Mouse (Mus musculus): ENCODE measurements around the gene Nrde2. TPM values are rescaled to one million over a fixed set of nuclear protein-coding genes. Genes with fewer than 3 reads are reported as not detected.
A peak's percentile ranks its signal among the peaks of the same experiment; 100 is the strongest.

The Nrde2 gene
- total and polyA plus RNA-seq, 3 experiments = 18.9 to 25.6 (median 23.6) TPM

DNA sequence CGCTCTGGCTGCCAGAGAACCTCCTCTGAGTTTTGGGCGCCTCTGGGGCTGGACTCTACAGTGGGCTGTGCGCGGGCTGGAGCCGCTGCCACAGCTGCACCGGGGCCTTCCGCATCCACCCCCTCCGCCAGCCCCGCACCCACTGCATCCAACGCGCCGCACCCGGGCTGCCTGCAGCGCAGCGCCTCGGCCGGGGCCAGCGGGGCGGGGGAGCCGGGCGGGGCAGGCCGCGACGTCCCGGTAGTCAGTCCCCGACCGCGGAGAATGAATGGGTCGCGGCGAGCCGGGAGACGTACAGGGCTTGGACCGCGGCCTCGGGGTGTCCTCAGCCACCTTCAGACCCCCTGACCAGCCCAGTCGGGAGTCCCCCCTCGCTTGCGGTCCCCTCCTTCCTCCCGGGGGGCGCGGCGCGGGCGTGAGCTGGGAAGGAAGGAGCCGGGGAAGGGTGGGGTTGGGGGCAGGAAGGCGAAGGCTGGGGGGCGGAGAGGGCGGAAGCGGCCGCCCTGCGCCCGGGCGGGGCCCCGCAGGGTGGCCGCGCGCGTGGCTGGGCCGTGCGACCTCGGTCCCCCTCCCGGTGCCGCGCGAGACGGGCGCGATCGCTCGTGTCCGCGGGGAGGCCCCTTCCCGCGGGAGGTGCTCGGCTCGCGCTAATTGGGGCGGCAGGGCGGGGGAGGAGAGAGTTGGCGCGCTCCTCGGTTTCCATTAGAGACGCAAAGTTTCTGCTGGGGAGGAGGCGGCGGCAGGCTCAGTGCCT is 40.6 kb upstream of the Nrde2 start:
- dilution Hi-C loops (cut with MboI; ENCODE audit: extremely low pct_ligation_motif_present, extremely low pct_unique_long_range_greater_than_20kb, low sequenced_read_pairs) (no loop called here), in situ Hi-C loops (cut with MboI; ENCODE audit: low pct_ligation_motif_present, low pct_unique_long_range_greater_than_20kb, low sequenced_read_pairs) (loop anchor here (5.0 kb wide), 2 partner anchors 77 to 137 kb away; no protein-coding TSS in a partner anchor)

DNA sequence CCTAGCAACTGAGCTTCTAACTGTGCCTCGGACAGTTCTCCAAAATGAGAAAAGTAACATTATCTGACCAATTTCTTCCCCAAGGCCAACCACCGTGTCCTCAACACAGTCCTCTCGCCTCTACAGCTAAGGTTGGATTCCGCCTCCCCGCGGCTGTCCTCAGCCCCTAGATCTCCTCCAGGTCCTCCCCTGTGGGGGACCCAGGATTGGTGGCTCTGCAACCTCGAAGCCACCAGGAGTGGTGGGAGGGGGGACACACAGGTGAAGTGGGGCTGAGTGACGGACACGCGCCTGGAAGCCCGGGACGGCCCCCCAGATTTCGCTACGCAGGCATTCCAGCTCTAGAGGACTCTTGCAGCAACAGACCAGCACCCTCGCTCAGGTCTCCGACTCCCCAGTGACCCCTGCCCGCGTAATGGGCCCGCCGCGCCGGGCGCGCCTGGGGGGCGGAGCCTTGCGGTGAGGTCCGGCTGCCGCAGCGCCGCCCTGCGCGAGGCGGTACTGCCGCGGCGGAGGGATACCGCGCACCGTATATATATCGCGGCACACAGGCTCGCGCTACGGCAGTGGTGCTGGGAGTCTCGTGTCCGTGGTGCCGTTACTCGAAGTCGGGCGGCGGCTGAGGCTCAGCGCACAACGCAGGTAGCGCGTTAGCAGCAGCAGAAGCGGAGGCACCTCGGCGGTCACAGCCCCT is 39.7 kb upstream of the Nrde2 start, which contains the start of gene Calm1:
Gene Calm1, plus strand, starts transcription at position 469 of the 694 bp plus-strand sequence.
- peak within 1 kb of the TSS; percentile 71 for H3K4me2 ChIP-seq (ENCODE audit: insufficient read depth, low read depth, poor library complexity, severe bottlenecking)
- peak within 1 kb of the TSS; percentile 64 for H3K27ac ChIP-seq (ENCODE audit: insufficient read depth, low read depth)
- peak within 1 kb of the TSS; percentile 93 to 97 (median 94) for H3K4me3 ChIP-seq (replicated peaks in 1 of 3; ENCODE audit: low read depth in 2 of 3, low read length in 2 of 3, poor library complexity in 1 of 3)
- peaks cover 14 to 19% of the 10 kb centered on the region in 2 experiments for H3K36me3 ChIP-seq (replicated peaks in 1 of 2; ENCODE audit: control insufficient read depth in 1 of 2, insufficient read depth in 1 of 2, low read length in 1 of 2)
- dilution Hi-C loops (cut with MboI; ENCODE audit: extremely low pct_ligation_motif_present, extremely low pct_unique_long_range_greater_than_20kb, low sequenced_read_pairs) = no loop called here
- H3K9me3 ChIP-seq (replicated peaks; ENCODE audit: low read length) = no peaks in the 10 kb centered on the region
- peak within 1 kb of the TSS; percentile 78 for H3K9ac ChIP-seq (ENCODE audit: insufficient read depth, low read depth)
- peaks cover 0 to 26% of the 10 kb centered on the region in 2 experiments; a peak in 2 of 4 replicates for H3K4me1 ChIP-seq (ENCODE audit: control insufficient read depth in 1 of 2, insufficient read depth in 2 of 2)
- H3K79me2 ChIP-seq (replicated peaks; ENCODE audit: control insufficient read depth, extremely low read depth, insufficient read depth, poor library complexity, severe bottlenecking) = peaks cover 37% of the 10 kb centered on the region
- peak; percentile 87 for DNase-seq (ENCODE audit: extremely low read depth)
- H3K27me3 ChIP-seq (replicated peaks) = peaks cover 9% of the 10 kb centered on the region
- in situ Hi-C loops (cut with MboI; ENCODE audit: low pct_ligation_motif_present, low pct_unique_long_range_greater_than_20kb, low sequenced_read_pairs) = no loop called here
- TF ChIP-seq USF2 (conservative IDR thresholded peaks at IDR 0.05; ENCODE audit: low read depth, low read length) (no peak), BHLHE40 (IDR thresholded peaks at IDR 0.05; ENCODE audit: low read depth, low read length) (peak; percentile 74), MXI1 (IDR thresholded peaks at IDR 0.05; ENCODE audit: low read depth, low read length) (peak; percentile 88; the same call in 1 of the 2 replicates), NELFE (IDR thresholded peaks at IDR 0.05; ENCODE audit: low read depth, low read length) (peak; percentile 100), POLR2A (IDR thresholded peaks at IDR 0.05; ENCODE audit: low read depth, low read length) (peak; percentile 100), ETS1 (conservative IDR thresholded peaks at IDR 0.05; ENCODE audit: low read depth, low read length) (peak; percentile 46), ZC3H11A (IDR thresholded peaks at IDR 0.05; ENCODE audit: low read depth, low read length) (no peak), EP300 (IDR thresholded peaks at IDR 0.05; ENCODE audit: low read length) (0 out of 2 replicates have a peak, but pooled peaks have one; percentile 6), TCF12 (IDR thresholded peaks at IDR 0.05; ENCODE audit: low read depth, low read length) (peak; percentile 100), ZMIZ1 (IDR thresholded peaks at IDR 0.05; ENCODE audit: low read depth, low read length) (peak; percentile 99), JUND (conservative IDR thresholded peaks at IDR 0.05; ENCODE audit: low read depth, low read length) (no peak), SIN3A (IDR thresholded peaks at IDR 0.05; ENCODE audit: low read length) (peak; percentile 95), RAD21 (IDR thresholded peaks at IDR 0.05; ENCODE audit: low read depth, low read length) (no peak), RCOR1 (conservative IDR thresholded peaks at IDR 0.05; ENCODE audit: low read depth, low read length) (peak; percentile 56; the same call in 1 of the 2 replicates), ELF1 (IDR thresholded peaks at IDR 0.05; ENCODE audit: low read depth, low read length) (peak; percentile 80), KAT2A (IDR thresholded peaks at IDR 0.05; ENCODE audit: insufficient replicate concordance, low read length) (peak; percentile 99), POLR2AphosphoS2 (IDR thresholded peaks at IDR 0.05; ENCODE audit: low read depth, low read length) (peak; percentile 99), TBP (conservative IDR thresholded peaks at IDR 0.05; ENCODE audit: low read depth, low read length) (peak; percentile 99), PAX5 (IDR thresholded peaks at IDR 0.05; ENCODE audit: low read length) (no peak), GABPA (IDR thresholded peaks at IDR 0.05; ENCODE audit: insufficient replicate concordance, low read depth, low read length) (no peak; the same call in 1 of the 2 replicates), IRF4 (IDR thresholded peaks at IDR 0.05; ENCODE audit: low read depth, low read length) (peak; percentile 85), HCFC1 (IDR thresholded peaks at IDR 0.05; ENCODE audit: low read depth, low read length) (peak; percentile 65), CTCF (conservative IDR thresholded peaks at IDR 0.05 in 1 of 2, IDR thresholded peaks at IDR 0.05 in 1 of 2; ENCODE audit: low read depth in 2 of 2, low read length in 2 of 2) (no peak), SMC3 (IDR thresholded peaks at IDR 0.05; ENCODE audit: low read depth, low read length) (peak; percentile 17), CHD2 (IDR thresholded peaks at IDR 0.05; ENCODE audit: low read length) (peak; percentile 77), JUN (IDR thresholded peaks at IDR 0.05; ENCODE audit: insufficient read depth, low read depth, low read length) (no peak), ZNF384 (IDR thresholded peaks at IDR 0.05; ENCODE audit: low read depth, low read length) (no peak)

More for the DNA sequence above, 40.6 kb upstream of the Nrde2 start:
- DNase-seq (ENCODE audit: extremely low read depth) = no peak
- peaks cover 0 to 36% of the 10 kb centered on the region in 2 experiments; a peak in 2 of 4 replicates for H3K4me1 ChIP-seq (ENCODE audit: control insufficient read depth in 1 of 2, insufficient read depth in 2 of 2)
- peak overlapping the region; percentile 78 for H3K9ac ChIP-seq (ENCODE audit: insufficient read depth, low read depth)
- H3K9me3 ChIP-seq (replicated peaks; ENCODE audit: low read length) = no peaks in the 10 kb centered on the region
- H3K36me3 ChIP-seq (replicated peaks in 1 of 2; ENCODE audit: control insufficient read depth in 1 of 2, insufficient read depth in 1 of 2, low read length in 1 of 2) = peaks cover 22 to 29% of the 10 kb centered on the region in 2 experiments
- peaks cover 9% of the 10 kb centered on the region for H3K27me3 ChIP-seq (replicated peaks)
- H3K79me2 ChIP-seq (replicated peaks; ENCODE audit: control insufficient read depth, extremely low read depth, insufficient read depth, poor library complexity, severe bottlenecking) = peaks cover 41% of the 10 kb centered on the region
- TF ChIP-seq MAZ (IDR thresholded peaks at IDR 0.05; ENCODE audit: low read depth, low read length) (peak; percentile 57; the same call in 1 of the 2 replicates), MAX (IDR thresholded peaks at IDR 0.05; ENCODE audit: low read length) (no peak), ZNF384 (IDR thresholded peaks at IDR 0.05; ENCODE audit: low read depth, low read length) (no peak), UBTF (IDR thresholded peaks at IDR 0.05; ENCODE audit: low read depth, low read length) (peak; percentile 3; the same call in 1 of the 2 replicates), ELF1 (IDR thresholded peaks at IDR 0.05; ENCODE audit: low read depth, low read length) (peak; percentile 62; the same call in 1 of the 2 replicates), RAD21 (IDR thresholded peaks at IDR 0.05; ENCODE audit: low read depth, low read length) (no peak), POLR2A (IDR thresholded peaks at IDR 0.05; ENCODE audit: low read depth, low read length) (0 out of 2 replicates have a peak, but pooled peaks have one; percentile 25)
- H3K4me2 ChIP-seq (ENCODE audit: insufficient read depth, low read depth, poor library complexity, severe bottlenecking) = peak overlapping the region; percentile 13; the same call in 1 of the 2 replicates
- H3K4me3 ChIP-seq (replicated peaks in 1 of 3; ENCODE audit: low read depth in 2 of 3, low read length in 2 of 3, poor library complexity in 1 of 3) = peak overlapping the region; percentile 93 to 97 (median 94)
- peak overlapping the region; percentile 64 for H3K27ac ChIP-seq (ENCODE audit: insufficient read depth, low read depth)
